Mouse (Mus musculus): ENCODE measurements at regions not wholly inside any gene's neighbourhood (a gene's known extent, or its start where the extent isn't known, plus 50 kb on each side); places are given as distances from the start of the nearest gene placed in this dataset.

GRCm38 (mm10) chr4:131511586-131511985 is 326.5 kb downstream of the Ptpru start:
- no peak for DNase-seq

DNA sequence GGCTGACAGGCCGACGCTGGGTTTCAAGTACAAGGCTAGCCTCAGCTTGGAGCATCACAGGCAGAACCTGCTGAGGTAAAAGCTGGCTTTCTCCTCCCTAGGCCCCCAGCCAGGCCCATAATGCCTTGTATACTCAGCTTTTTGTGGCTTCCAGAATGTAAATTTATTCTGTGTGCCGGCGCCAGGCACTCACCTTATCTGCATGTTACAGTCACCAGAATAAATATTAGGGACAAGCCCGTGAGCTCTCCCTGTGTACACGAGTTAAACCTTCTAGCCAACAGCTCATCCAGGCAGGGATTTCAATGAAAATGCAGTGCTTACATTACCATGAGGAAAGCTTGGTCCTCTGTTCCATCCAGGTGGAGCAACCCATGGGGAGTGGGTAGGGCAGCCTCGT is 325.3 kb downstream of the Ptpru start:
- DNase-seq = no peak

DNA sequence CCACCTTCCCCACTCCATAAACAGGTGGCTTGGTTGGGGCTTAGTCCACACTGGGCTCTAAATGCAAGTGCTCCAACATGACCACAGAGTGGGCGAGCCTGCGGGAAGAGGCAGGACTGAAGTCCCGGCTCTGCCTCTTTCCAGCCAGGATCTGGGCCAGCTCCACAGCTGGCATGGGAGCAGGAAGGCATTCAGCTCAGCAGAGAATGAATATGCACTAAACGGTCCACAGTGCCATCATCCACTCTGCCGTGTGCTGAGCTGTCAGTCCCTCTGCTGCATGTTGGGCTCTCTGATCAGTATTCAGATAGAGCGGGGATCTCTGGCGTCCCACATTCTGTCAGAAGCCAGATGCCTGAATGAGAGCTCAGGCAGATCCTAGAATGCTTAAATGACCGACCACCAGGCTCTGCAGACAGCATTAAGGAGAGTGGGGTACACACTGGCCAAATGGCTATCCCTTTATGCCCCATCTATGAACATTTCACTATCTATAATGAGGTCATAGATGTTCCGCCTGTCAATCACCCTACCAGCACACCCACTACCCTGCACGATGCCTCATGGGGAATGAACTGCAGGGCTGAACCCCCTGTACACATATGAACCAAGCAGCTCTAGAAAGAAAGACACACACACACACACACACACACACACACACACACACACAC is 317.3 kb downstream of the Ptpru start:
- DNase-seq = no peak

- DNase-seq = no peak
Observed at GRCm38 (mm10) chr4:131521307-131521651, 316.8 kb downstream of the Ptpru start.

DNA sequence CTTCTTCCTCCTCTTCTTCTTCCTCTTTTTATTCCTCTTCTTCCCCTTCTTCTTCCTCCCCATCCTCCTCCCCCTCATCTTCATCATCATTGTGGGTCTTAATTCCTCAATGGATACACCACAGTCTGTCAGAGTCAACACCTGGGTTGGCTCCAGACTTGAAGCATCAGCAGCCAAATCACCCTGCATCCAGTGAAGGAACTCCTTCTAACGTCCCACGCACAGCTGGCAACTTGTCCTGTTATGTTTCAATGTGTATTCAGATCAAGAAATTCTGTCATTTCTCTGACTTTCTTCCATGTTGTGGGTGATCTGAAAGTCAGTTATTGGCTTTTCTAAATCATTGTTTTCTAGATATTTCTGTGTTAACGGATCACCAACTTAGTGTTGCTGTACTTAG is 312.9 kb downstream of the Ptpru start:
- DNase-seq = no peak

- DNase-seq = no peak
Observed at GRCm38 (mm10) chr4:131530491-131530890, 307.6 kb downstream of the Ptpru start.

- no peak for DNase-seq
Observed at GRCm38 (mm10) chr4:131531003-131531402, 307.1 kb downstream of the Ptpru start.

DNA sequence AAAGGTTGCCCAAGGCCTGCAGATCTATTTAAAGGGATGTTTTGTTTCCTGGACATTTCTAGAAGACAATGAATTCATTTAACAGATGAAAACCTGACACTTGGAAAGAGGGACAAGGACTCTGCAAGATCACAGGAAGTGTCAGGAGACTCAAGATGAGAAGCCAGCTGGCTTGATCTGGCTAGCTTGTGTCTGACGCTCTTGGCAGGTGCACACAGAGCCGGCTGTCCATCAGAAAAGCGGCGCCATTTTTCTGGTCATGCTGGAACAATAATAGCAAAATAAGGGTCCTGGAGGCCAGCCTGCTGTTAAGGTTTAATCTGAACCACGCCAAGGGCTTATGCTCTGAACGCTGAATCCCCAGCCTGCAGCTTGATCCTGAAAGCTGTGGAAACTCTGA is 303.3 kb downstream of the Ptpru start:
- no peak for DNase-seq

GRCm38 (mm10) chr4:131538237-131538636 is 299.9 kb downstream of the Ptpru start:
- DNase-seq = no peak

DNA sequence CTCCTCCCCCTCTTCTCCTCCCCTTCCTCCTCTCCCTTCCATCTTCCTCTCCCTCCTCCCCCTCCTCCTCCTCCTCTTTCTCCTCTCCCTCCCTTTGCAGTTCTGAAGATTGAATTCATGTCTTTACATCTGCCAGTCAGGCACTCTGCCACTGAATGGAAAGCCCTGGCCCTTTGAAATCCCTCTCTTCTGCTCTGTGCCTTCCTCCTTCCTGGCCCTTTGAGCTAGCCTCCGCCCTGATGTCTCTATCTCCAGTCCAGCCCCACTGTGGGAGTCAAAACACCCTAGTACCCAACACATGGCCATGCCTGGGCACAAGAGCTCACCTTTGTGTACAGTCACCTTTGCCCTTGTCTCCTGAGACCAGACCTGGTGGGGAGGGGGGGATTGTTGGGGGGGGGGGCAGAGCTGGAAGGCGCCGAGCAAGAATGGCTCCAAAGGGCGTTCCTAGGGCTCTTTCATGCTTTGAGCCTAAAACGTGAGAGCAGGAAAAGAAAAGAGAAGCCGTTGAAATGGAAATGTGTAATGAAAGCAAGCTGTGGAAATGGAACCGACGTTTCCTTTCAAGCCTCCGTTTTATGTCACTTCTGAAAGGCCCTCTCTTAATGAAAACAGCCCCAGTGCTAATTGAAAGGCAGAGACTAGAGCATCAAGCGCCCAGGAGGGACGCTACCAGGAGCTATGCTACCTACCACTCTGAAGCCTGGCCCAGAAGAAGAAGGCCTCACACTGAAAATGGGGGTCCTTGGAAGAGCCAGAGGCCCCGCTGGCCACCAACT is 291.5 kb downstream of the Ptpru start:
- no peak for DNase-seq

DNA sequence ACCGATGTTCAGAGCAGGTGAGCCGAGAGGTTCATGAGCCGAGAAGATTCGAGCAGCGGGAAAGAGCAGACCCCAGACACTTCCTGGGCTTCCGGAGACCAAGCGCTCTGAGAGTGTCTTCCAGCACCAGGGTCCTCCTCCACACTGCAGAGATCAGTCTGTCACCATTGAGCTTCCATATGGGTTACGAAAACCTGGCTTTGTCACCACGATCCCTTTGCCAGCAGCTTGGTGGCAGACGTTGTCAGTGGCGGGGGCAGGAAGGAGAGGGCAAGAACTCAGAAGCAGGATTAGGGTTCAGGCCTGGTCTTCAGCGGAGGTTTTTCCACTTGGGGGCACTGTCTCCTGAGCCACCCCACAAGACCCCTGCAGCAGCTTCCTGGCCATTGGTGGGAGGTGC is 288.5 kb downstream of the Ptpru start:
- no peak for DNase-seq

GRCm38 (mm10) chr4:131558513-131558912 is 279.6 kb downstream of the Ptpru start:
- no peak for DNase-seq

- DNase-seq = no peak
Observed at GRCm38 (mm10) chr4:131563851-131564250, 274.2 kb downstream of the Ptpru start.

DNA sequence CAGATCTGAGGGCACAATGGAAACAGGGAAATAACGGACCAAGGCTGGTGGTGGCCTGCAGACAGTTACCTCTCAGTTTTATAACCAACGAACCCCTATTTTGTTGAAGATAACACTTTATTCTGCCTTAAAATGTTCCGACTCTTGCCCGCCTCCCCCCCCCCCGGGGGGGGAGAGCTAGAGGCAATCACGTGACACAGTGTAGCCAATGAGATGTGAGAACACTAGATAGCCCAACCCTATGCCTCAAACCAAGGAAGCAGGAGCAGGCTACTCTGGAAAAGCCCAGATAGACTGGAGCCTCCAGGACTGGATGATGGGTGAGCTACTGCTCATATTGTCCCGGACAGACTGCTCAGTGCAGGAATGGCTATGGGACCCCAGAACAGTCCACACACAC is 272.9 kb downstream of the Ptpru start:
- DNase-seq = no peak

- no peak for DNase-seq
Observed at GRCm38 (mm10) chr4:131567241-131567640, 270.8 kb downstream of the Ptpru start.

DNA sequence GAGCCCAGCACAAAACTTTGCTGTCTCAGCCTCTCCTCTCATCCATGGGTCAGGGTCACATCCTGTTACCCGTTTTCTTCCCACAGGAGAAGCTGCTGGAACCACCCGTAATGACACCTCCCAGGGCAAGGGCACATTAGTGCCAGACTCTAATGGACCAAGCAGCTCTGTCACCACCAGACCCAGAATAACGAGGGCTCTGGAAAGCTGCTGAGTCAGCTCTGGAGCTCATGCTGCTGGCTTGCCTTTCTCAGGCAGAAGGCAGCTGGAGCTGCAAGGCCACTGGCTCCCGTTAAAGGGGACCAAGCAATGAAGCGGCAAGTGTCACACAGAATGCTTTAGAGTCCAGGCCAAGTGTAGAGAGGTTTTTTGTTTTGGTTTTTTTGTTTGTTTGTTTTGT is 268.9 kb downstream of the Ptpru start:
- DNase-seq = no peak

- DNase-seq = no peak
Observed at GRCm38 (mm10) chr4:131577571-131577970, 260.5 kb downstream of the Ptpru start.

GRCm38 (mm10) chr4:131585946-131586345 is 252.1 kb downstream of the Ptpru start:
- DNase-seq = no peak

DNA sequence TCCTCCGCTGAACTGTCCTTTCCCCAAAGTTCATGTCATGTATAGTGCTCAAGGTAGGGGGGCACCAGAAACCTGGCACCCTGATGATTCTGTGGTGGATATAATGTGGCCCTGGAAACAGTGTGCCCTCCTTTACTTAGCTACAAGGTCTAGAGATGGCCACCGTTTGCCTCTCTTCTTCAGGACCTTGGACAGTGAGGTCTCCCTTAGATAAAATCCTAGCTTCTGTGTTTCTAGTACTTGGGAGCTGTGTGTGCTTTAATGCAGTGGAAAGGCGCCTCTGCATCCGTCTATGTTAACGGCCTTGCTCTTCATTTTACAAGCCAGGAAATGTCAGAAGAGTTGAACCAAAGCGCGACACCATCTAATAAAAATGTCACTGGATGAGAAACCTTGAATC is 250.6 kb downstream of the Ptpru start:
- no peak for DNase-seq

DNA sequence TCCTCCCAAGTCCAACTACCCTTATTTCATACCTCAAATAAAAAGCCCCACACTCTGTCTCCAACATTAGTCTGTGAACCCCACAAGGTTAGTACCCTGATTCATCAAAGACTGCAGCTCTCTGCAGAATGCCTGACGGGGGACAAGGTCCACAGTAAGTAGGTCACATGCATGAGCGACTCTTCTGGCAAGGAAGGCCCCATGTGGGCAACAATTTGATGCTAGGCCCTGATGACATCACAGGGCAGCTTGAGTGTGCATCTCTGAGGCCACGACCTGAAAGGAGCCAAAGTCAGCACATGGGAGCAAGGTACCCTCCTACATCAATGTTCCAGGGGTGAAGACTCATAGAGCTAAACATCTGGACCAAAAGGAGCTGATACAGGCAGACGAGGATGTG is 248.0 kb downstream of the Ptpru start:
- DNase-seq = no peak

- no peak for DNase-seq
Observed at GRCm38 (mm10) chr4:131591456-131591855, 246.6 kb downstream of the Ptpru start.

- no peak for DNase-seq
Observed at GRCm38 (mm10) chr4:131597996-131598395, 240.1 kb downstream of the Ptpru start.

- DNase-seq = no peak
Observed at GRCm38 (mm10) chr4:131614434-131614833, 223.7 kb downstream of the Ptpru start.

DNA sequence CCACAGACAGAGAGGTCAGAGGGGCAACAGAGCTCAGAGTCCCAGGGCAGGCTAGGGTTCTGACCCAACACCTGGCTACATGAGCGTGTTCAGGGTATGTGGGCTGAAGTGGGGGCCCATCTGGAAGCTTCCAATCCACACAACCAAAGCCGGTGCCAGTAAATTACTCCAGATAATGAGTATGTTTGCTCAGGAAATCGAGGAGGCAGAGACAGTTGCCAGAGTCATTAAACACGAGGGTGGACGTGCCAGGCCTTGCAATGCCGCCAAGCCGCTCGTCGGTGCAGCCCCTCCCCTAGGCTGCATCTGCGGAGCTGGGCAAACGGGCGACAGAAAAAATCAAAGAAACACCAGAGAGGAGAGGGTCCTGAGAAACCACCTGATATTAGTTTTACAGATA is 222.5 kb downstream of the Ptpru start:
- DNase-seq = no peak

- DNase-seq = no peak
Observed at GRCm38 (mm10) chr4:131638105-131638504, 200.0 kb downstream of the Ptpru start.

Measured in thymus, postnatal 25 days (tissue).